Mouse (Mus musculus): ENCODE results near the gene Ncl.
"Not testable (repeated sequence)": the region's sequence is repeated elsewhere in the genome, so short reads cannot be mapped to it uniquely, and the experiment has no call there.

Ncl gene

DNA sequence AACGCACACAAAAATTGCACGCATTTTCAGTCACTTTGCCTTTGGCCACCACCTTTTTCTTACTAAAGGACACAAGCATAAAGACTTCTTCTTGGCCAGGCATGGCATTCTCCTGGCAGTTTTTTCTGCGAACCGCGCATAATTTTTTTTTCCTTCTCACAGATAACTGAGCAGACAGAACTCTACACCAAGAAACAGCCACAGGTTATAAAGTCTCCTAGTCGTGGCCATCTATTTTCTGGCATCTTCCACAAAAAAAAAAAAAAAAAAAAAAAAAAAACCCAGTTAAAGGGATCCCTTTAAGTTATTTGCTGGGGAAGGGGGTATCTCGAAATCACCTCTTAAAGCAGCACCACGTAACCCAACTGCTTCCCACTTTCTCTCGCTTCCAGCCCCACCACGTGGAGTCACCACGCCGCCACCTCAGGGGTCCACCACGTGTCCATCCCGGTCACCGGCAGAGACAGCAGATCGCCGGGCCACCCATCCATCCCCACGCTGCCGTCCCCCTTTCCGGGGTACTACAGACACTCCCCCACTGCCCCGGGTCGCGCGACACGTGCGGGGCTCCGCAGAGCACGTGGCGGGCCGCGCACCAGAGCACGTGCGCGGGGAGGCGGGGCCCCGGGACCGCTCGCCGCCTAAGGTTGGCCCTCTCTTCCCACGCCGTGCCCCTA is 833 bp downstream of the Ncl start:
- no peak for DNase-seq

DNA sequence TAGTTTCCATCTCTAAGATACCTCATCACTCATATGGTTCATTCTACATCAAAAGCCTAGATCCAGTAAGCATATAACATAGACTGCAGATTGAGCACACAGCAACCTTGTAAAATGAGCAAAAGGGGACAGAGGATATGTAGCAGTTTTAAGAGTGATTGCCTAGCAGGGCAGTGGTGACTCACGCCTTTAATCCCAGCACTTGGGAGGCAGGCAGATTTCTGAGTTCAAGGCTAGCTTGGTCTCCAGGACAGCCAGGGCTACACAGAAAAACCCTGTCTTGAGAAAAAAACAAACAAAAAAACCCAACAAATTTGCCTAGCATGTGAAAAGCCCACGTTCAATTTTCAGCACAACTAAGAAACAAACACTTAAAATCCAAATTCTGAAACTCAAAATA is 5.0 kb downstream of the Ncl start:
- DNase-seq, result no peak

DNA sequence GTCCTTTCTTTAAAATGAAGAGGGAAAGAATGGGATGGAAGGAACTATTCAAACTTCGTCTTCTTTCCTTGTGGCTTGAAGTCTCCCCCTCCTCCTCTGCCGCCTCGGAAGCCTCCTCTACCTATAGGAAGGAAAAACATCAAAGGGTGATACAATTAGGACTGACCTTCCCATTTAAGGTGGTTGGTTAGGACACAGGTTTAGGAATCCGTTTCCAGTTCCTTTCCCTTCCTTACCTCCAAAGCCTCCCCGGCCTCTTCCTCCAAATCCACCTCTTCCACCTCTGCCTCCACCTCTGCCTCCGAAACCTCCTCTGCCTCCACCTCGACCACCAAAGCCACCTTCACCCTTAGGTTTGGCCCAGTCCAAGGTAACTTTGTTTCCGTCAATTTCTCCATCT is 8.6 kb downstream of the Ncl start:
- no peak for DNase-seq

DNA sequence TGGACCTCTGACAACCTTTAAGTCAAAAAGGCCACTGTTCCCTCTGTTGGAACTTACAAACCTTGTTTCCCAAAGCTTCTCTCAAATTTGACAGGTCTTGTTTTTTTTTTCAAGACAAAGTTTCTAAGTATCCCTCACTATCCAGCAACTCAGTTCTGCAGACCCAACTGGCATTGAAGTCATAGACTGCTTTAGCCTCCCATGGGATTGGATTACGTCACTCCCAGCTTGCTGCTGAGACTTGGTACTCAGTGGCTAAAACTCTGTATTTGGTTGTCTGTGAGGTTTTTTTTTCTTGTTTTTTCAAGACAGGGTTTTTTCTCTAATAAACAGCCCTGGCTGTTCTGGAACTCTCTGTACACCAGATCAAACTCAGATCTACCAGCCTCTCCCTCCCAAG is 9.5 kb downstream of the Ncl start:
- DNase-seq, result no peak

DNA sequence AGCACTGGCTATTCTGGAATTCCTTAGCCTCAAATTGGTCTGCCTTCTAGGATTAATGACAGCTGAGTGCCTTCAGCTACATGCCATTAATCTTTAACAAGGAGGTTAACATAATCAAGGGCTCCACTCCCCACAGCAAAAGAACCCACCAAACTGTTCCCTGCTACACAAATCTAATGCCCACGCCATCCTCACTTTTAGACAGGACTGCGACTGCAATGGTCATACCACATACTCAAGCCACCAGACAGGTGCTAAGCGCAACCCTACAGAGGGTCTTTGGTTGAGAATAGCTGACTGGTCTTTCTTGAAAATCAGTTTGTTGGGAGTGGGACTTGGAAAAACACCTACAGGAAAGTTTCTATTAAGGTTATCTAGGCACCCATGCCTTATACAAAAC is 10.0 kb downstream of the Ncl start:
- no peak for DNase-seq

DNA sequence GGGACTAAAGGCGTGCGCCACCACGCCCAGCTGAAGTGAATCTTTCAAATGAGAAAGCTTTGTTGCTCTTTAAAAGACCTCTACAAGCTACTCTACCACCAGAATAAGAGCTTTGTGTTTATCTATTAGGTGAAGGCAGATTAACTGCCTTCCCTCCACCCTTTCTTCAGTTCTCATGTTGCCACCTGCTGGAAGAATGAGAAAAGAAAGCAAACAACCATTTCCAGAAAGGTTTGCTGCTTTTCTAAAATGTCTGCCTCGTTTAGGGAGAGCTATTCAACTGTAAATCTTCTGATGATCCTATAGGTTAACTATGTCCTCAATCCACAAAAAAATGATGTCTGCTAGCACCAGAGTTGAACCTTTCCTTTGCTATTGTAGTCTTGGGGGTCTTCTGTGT is 10.4 kb downstream of the Ncl start:
- no peak for DNase-seq

DNA sequence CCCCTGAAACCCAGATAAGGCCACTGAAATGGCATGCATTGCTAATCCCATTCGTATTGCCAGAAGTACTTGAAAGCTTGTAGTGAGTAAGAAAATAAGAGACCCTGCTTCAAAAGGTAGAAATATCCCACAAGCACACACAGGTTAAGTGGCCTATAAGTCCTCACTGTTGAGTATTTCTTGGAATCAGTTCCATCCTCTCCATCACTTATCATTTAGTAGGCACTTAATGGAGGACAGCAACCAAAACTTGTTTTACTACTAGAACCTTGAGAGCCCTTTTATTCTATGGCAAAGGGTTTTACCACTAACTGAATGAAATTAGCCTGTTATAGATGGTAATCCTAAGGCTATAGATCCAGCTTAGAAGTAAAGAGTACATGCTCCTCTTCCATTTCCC is 11.1 kb downstream of the Ncl start:
- DNase-seq, result no peak

DNA sequence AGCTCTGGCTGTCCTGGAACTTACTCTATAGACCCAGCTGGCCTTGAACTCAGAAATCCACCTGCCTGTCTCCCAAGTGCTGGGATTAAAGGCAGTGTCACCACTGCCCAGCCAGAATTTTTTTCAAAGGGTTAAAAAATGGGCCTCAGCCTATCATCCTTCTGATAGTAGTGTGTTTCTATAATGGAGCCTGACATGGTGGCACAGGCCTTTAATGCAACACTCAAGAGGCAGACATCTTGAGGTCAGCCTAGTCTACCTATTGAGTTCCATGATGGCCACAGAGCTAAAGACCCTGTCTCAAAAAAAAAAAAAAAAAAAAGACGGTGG is 11.5 kb downstream of the Ncl start:
- DNase-seq, result no peak

DNA sequence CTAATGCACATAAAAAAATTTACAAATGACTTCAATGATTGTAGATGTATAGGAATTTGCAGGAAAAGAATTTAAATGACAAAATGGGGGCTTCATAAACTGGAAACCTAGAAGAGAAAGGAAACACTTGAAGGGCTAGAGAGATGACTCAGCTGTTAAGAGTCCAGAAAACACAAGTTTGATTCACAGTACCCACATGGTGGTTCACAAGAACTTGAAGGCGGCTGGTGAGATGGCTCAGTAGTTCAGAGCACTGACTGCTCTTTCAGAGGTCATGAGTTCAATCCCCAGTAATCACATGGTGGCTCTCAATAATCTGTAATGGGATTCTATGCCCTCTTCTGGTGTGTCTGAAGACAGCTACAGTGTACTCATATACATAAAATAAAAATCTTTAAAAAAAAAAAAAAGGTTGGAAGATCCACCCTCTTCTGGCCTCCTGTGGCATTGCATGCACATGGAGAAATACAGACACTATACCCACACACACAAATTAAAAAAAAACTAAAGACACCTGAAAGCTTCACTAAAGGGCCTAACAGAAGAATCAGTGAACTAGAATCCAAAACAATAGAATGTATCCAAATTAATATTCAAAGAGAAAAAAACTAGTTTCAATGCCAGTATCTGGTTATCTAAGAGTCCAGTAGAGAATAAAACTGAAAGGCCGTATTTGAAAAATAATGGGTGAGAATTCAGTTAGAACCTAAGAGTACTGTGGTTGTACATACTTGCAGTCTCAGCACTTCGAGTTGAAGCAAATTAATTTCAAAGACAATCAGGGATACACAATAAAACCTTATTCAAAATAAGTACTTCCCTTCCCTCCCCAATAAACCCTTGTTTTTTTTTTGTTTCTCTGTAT is 12.1 kb downstream of the Ncl start:
- no peak for DNase-seq

DNA sequence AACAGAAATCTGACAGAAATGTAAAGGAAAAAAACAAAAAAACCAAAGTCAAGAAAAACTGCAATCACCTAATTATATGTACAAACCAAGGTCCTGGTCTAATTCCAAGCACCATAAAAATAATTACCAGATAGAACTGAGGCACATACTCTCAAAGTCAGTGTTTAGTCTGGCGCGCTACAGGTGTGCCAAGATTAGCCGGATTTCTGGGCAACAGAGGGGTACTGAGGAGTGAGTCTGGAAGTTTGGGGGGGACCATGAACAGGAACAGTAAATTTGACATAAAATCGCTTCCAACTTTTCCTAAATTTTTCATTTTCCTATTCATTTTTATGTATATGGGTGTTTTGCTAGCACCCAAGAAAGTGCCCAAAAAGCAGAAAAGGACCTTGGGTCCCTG is 13.2 kb downstream of the Ncl start:
- DNase-seq, result no peak

DNA sequence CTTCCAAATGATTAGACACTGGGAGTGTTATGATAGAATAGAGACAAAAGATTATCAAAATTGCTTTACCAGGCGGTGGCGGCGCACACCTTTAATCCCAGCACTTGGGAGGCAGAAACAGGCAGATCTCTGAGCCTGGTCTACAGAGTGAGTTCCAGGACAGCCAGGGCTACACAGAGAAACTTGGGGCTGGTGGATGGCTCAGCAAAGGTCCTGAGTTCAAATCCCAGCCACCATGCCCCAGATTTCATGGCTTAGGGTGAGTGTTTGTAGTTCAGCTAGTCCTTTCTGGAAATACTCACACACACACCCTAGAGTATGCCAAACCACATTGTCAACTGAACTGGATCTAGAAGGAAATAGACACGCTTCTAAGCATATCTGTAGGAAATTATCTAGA is 14.1 kb downstream of the Ncl start:
- DNase-seq, result no peak

DNA sequence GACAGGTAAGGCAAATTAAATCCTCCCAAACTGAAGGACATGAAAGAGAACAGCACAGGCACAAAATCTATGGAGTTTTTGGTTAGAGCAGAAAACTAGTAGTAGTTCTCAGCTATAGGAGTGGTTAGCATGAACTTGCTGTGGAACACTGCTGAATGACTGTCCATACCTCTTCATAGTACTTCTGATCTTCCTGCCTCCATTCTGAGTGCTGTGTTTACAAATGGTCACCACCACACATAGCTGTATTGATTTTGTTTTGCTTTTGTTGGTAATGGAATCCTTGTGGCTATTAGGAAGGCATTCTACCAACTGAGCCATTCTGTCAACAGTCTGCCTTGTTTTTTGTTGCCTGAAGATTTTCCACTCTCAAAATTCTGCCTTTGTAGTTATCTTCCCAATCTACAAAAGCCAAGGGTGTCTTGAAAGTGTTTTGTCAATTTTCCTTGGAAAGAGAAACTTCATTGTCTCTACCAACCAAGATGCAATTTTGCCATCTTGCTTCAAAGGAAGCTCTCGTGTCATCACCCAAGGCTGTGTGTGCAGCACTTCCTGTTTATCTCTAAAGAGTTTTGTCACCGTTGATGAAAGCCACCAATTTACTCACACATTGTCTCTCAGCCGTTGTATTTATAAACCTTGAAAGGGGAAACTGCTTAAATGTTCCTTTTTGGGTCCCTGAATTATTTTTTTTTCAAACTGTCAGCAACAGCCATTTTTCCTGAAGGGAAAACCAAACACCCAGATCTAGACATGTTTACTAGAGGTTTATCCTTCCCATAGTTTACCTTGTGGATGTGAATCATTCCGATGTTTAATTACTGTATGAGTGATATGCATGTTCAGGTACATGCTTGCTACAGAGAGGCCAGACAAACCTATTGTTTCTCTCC is 15.0 kb downstream of the Ncl start:
- no peak for DNase-seq

DNA sequence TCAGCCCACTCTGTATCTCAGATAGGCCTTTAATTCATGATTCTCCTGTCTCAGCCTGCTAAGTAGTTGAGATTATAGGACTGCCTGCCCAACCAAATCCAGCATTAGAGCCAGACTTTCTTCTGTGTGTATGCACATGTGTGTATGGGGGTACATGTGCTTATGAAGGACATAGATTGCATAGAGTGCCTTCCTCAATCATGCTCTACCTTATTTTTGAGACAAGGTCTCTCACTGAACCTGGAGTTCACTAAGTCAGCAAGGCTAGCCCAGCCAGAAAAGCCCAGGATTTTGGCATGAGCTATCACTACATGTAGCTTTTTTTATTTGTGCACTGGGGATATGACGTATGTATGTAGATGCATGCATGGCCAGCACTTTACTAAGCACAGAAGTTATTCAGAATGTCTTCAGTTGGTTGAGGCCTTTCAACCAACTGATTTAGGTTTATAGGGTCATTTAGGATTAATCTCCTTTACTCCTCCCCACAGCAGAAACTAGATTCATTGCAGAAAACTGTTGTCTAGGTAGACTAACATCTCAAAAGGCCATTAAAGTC is 16.0 kb downstream of the Ncl start:
- no peak for DNase-seq

DNA sequence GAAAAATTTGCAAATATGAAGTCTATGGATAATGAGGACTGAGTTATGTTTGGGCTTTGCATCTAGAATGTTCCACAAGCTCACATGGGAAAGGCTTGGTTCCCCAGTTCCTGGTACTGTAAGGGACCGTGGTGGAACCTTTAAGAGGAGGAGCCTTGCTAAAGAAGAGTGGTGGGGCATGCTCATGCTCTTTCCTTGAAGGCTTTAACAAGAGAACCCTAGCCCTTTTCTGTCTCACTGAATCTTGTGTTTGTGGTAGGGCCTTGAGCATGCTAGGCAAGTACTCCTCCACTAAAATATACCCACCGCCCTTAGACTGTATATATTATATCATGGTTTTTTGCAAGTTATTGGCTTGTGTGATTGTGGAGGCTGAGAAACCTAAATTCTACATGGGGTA is 16.8 kb downstream of the Ncl start:
- no peak for DNase-seq

DNA sequence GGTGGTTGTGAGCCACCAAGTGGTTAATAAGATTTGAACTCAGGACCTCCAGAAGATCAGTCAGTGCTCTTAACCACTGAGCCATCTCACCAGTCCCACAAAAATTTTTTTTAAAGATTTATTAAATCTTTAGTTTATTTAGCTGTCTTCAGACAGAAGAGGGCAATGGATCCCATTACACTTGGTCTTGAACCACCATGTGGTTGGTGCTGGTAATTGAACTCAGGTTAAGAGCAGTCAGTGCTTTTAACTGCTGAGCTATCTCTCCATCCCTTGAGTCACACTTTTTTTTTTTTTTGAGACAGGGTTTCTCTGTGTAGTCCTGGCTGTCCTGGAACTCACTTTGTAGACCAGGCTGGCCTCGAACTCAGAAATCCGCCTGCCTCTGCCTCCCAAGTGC is 18.1 kb downstream of the Ncl start:
- DNase-seq, result not testable (repeated sequence)

DNA sequence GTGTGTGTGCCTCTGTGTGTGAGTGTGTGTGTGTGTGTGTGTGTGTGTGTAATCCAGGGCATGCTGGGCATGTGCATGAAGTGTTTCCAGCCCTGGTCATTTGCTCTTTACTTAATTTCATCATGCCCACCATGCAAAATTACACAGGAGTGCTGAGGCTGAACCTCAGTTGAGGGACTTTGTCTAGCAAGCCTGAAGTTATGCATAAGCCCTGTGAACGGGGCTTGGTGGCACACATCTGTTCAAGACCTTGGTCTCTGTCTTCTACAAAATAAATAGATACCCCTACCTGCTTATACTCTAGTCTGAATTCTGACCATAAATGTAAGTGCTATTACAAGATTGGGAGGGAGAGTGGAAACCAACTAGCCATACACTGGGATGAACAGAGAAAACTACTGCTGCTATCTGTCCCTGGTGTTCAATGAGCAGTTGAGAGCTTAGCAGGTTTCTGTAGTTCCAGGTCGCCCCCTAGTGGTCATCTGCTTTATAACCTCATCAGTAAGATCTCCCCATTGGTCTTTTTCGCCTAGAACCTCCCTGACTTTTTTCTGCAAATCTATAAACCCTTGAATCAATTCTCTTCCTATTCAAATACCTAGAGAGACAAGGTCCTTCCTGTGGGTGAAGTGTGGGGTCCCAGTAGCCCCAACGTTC is 19.9 kb downstream of the Ncl start:
- DNase-seq, result peak; percentile 81

DNA sequence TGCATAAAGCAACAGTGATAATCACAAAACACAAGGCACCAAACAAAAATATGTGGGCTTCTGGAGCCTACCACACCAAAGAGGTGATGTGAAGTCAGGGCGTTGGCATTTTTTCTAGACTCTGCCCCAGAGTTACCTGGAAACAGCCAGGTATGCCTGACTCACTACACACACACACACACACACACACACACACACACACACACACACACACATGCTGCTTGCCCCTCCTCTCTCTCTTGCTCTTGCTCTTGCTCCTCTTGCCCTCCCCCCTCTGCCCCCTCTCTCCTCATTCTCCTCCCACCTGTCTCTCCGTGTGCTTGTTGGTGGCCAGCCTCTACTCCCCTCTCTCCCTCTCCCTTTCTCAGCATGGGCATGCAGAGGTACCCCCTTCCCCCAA is 22.9 kb downstream of the Ncl start:
- DNase-seq, result no peak

DNA sequence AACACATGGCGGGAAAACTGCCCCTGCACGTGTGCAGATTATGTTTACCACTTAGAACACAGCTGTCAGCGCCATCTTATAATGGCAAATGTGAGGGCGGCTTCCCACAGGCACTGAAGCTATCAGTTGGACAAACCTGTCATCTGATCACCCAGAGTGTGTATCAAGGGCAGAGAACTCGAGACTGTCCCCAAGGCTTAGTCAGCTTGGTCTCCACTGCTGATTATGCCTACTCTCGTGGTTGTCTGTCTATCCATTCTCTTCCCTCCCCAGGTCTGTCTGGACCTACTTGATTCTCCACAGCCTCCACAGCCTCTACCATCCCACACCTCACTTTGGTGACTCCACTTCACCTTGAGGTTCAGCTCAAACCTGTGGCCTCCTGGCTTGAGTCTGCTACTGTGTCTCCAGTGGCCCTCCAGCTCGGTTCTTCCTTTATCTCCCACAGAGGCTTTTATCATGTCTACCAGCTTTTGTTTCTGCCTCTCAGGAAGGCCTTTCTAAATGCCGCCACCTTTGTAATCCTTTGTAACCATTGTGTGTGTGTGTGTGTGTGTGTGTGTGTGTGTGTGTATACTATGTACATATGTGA is 38.3 kb downstream of the Ncl start:
- DNase-seq, result no peak

DNA sequence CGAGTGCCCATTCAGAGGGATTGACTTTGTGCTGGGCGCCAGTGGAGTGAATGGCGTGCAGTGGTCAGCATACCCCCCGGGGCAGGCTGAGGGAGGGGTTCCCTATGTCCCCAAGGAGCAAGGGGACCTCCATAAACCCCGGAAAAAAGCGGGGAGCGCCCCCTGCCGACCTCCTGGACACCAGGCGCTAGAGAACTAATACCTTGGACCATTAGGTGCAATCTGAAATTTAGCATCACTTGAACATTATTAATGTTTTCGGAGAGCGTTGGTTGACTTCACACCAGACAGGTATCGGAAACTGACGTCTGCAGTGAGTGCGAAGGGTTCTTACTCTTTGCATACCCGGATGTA is 45.5 kb downstream of the Ncl start:
- peak; percentile 64 for DNase-seq

DNA sequence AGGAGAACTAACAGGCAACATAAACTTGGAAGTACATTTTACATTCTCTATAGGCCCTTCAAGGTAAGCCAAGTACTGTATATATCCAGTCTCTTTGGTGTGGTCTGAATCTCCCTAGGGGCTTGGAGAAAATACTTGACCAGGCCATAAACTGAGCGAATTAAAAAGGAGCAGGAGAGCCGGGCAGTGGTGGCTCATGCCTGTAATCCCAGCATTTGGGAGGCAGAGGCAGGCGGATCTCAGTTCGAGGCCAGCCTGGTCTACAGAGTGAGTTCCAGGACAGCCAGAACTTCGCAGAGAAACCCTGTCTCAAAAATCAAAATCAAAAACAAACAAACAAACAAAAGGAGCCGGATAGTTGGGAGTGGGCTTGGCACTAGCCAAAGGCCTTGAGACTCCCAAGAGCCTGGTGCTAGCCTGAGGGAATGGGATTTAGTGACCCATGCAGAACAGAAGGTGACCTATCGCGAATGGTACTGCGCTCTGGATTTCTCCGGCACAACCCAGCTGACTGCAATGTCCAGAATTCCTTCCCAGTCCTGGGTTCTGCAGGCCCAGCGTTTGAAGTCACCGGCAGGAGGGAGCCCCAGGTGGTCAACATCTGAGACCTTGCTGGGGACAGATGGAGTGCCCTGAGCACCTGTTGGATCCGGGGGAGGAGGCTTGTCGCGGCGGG is 46.0 kb downstream of the Ncl start:
- no peak for DNase-seq

DNA sequence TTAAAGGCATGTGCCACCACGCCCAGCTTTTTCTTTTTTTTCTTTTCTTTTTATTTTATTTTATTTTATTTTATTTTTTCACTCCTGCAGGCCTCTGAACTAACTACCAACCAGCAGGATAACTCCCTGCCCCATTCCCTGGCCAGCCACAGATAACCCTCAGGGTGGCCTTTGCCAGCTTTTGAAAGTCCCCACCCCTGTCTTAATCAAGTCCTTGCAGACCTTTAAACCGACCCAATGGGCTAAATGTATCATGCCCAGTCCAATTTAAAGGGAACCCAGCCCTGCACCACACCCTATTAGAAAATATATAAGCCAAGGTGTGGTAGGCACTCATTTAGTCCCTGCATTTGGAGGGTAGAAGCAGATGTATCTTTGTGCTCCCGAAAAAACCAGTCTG is 46.9 kb downstream of the Ncl start:
- peak; percentile 75 for DNase-seq

DNA sequence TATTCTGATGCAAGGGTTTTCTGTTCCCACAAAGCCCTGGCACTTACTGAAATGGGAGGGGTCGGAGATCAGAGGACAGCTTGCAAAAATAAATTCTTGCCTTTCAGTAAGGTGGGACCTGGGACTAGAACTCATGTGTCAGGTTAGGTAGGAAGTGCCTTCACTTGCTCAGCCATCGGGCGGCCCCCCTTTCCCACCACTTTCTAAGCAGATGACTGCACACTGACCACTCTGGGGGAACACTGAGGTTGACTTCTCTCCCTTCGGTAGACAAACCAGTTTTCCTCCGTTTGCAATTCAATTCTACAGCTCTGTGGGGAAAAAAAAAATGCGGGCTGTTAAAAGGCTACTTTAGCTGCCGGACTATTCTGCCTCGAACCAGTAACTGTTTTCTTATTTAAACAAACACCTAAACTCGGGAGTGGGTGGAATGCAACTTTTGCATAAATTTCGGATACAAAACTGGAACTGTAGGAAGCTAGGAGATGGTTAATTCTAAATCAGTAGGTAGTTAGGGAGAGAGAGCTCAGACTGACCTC is 47.7 kb downstream of the Ncl start:
- no peak for DNase-seq
